Mouse (Mus musculus): ENCODE measurements around the gene Ciz1. TPM values are rescaled to one million over a fixed set of nuclear protein-coding genes. Genes with fewer than 3 reads are reported as not detected.

Gene Ciz1
- polyA plus RNA-seq, 1 experiment from 2014 or later, result 56.6 TPM

DNA sequence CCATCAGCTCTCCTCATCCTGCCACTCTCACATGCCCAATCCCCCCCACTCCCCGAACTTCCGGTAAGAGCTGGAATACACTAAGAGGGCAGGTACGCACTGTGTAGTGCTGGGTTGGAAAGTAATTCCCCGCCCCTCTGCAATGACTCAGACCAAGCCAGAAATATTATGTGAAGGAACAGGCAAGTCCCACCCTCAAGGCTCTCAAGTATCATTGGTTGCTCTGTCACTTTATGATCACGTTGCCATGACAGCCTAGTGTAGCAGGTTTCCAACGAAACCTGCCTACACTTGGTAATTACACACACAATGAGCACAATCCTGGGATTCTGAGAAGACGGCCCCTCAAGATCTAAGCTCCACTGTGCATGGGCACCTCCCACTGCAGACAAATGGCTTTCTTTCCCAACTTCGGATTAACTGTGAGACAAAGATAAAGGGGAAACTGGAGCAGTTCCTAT, 76.2 kb downstream of the Ciz1 start:
- H3K4me1 ChIP-seq, result peaks cover 68% of the 10 kb centered on the region
- 18% methylated on average over 8 of the region's 8 CpGs for WGBS
- H3K9ac ChIP-seq, result no peak overlapping the region
- peak overlapping the region; percentile 16 for H3K4me3 ChIP-seq (replicated peaks)
- no peaks in the 10 kb centered on the region for H3K27me3 ChIP-seq
- peak overlapping the region; percentile 66 for H3K4me2 ChIP-seq
- H3K9me3 ChIP-seq (replicated peaks), result no peaks in the 10 kb centered on the region
- peak overlapping the region; percentile 87 for H3K27ac ChIP-seq
- ATAC-seq (replicated peaks; ENCODE audit: low FRiP score), result peak; percentile 57
- H3K36me3 ChIP-seq, result no peaks in the 10 kb centered on the region

DNA sequence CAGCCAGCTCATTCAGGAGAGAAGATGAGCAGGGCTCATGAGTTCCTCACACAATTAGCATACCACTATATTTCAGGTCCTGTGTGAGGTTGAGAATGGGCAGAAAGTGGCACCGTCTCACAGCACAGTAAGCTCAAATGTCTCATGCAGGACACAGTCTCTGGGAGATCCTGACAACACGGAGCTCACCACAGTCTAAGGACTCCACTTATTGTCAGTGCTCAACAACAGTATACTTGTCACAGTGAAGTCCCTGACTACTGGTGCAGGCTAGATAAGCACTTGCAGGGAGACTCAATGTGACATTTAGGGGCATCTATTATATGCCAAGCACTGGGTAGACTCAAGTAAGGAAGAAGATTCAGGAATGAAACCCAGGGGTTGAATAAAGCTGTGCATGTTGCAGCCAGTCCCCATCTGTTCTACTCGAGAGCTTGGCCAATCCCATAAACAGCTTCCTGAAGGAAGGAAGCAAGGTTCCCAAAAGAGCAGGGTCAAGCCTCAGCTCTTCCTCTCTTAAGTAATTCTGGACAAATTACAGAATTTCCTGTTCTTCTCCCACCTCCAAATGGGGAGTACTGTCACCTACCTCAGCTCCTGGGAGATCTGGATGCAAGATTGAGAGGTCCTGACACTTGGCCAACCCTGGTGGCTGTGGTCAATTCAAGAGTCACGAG, 77.2 kb downstream of the Ciz1 start:
- Histone ChIP-seq H3K4me3 (replicated peaks) (no peak overlapping the region; the same call in 1 of the 2 replicates), H3K4me1 (peaks cover 59% of the 10 kb centered on the region), H3K36me3 (no peaks in the 10 kb centered on the region), H3K9ac (no peak overlapping the region), H3K27me3 (no peaks in the 10 kb centered on the region), H3K9me3 (replicated peaks) (no peaks in the 10 kb centered on the region), H3K27ac (peak overlapping the region; percentile 87), H3K4me2 (peak overlapping the region; percentile 66)
- 62% methylated on average over 4 of the region's 4 CpGs for WGBS
- no peak for ATAC-seq (replicated peaks; ENCODE audit: low FRiP score)

Small RNA genes within 50 kb of the gene (microRNA-seq; reads per million reads assigned to microRNA genes)
- not detected for gene Gm23363
- 579 reads per million, percentile 75 among the genes with 10 or more reads in this experiment for gene Mir199b

Other genes with a start within 250 kb of the Ciz1 start
- gene Prrc2b, start 201.2 kb upstream of the Ciz1 start, polyA plus RNA-seq (2015; fragmentation: Nextera tagmentation; extraction: Ambion mirVana), result 49.2 and 49.7 TPM in 2 replicates
- 28.7 and 31.6 TPM in 2 replicates for gene Pomt1, start 115.7 kb upstream of the Ciz1 start, polyA plus RNA-seq (2015; fragmentation: Nextera tagmentation; extraction: Ambion mirVana)
- gene Uck1, start 92.2 kb upstream of the Ciz1 start, polyA plus RNA-seq (2015; fragmentation: Nextera tagmentation; extraction: Ambion mirVana), result 72.2 and 74.5 TPM in 2 replicates
- gene Golga2, start 64.9 kb upstream of the Ciz1 start, polyA plus RNA-seq (2015; fragmentation: Nextera tagmentation; extraction: Ambion mirVana), result 23.0 and 27.3 TPM in 2 replicates
- gene Swi5, start 64.3 kb upstream of the Ciz1 start, polyA plus RNA-seq (2015; fragmentation: Nextera tagmentation; extraction: Ambion mirVana), result 419 and 447 TPM in 2 replicates
- 6.3 and 7.9 TPM in 2 replicates for gene Dnm1, start 1.0 kb downstream of the Ciz1 start, polyA plus RNA-seq (2015; fragmentation: Nextera tagmentation; extraction: Ambion mirVana)
- gene 1110008P14Rik, start 29.6 kb downstream of the Ciz1 start, polyA plus RNA-seq (2015; fragmentation: Nextera tagmentation; extraction: Ambion mirVana), result 47.1 and 52.1 TPM in 2 replicates
- gene Lcn2, start 35.9 kb downstream of the Ciz1 start, polyA plus RNA-seq (2015; fragmentation: Nextera tagmentation; extraction: Ambion mirVana), result 6.8 and 9.1 TPM in 2 replicates
- 30.5 and 31.2 TPM in 2 replicates for gene Ptges2, start 43.6 kb downstream of the Ciz1 start, polyA plus RNA-seq (2015; fragmentation: Nextera tagmentation; extraction: Ambion mirVana)
- 6.3 and 6.8 TPM in 2 replicates for gene Naif1, start 98.1 kb downstream of the Ciz1 start, polyA plus RNA-seq (2015; fragmentation: Nextera tagmentation; extraction: Ambion mirVana)
- 20.4 and 20.7 TPM in 2 replicates for gene Slc25a25, start 99.1 kb downstream of the Ciz1 start, polyA plus RNA-seq (2015; fragmentation: Nextera tagmentation; extraction: Ambion mirVana)
- 14.5 and 15.0 TPM in 2 replicates for gene Fam102a, start 183.0 kb downstream of the Ciz1 start, polyA plus RNA-seq (2015; fragmentation: Nextera tagmentation; extraction: Ambion mirVana)
- gene Dpm2, start 218.5 kb downstream of the Ciz1 start, polyA plus RNA-seq (2015; fragmentation: Nextera tagmentation; extraction: Ambion mirVana), result 103 and 107 TPM in 2 replicates
- gene Pip5kl1, start 222.5 kb downstream of the Ciz1 start, polyA plus RNA-seq (2015; fragmentation: Nextera tagmentation; extraction: Ambion mirVana), result 2.0 and 2.7 TPM in 2 replicates
- 0.10 and 0.17 TPM in 2 replicates for gene 9430097D07Rik, start 223.4 kb downstream of the Ciz1 start, polyA plus RNA-seq (2015; fragmentation: Nextera tagmentation; extraction: Ambion mirVana)
- 22.3 and 23.2 TPM in 2 replicates for gene St6galnac4, start 234.8 kb downstream of the Ciz1 start, polyA plus RNA-seq (2015; fragmentation: Nextera tagmentation; extraction: Ambion mirVana)
- gene St6galnac6, start 247.4 kb downstream of the Ciz1 start, polyA plus RNA-seq (2015; fragmentation: Nextera tagmentation; extraction: Ambion mirVana), result 17.0 and 17.6 TPM in 2 replicates

All from kidney, embryonic 15.5 days (tissue).